In the genomic region with DNA sequence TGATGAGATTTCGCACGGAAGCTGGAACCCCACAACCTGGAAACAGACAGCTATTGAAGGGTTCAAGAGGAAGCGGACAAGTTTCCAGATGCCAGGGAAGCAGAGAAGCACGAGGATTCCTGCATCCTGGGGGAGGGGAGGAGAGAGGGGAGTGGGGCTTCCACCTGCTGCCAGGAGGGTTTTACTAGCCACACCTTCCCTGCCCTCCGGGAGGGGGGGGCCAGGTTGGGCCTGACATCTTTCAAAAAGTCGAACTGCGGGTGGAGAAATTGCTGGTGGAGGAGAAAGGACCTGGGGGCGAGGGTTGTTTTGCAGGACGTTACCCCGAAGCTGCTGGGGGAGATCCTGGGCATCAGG, we compare ENCODE assay signal across 7 mouse cellular contexts. TPM values are rescaled to one million over a fixed set of nuclear protein-coding genes. Genes with fewer than 3 reads are reported as not detected.
A peak's percentile ranks its signal among the peaks of the same experiment; 100 is the strongest.
DNase-seq lines count a peak whose midpoint lies in the region; ATAC-seq and TF ChIP-seq lines count a peak whose summit lies in the region.

No protein-coding gene starts in this region.

- DNase-seq in lung, adult 2 months, result no peak
- DNase-seq in lung, adult 18-20 months, result no peak
- DNase-seq in cerebellum, adult 2 months, result peak in 1 of 2 experiments; percentile 43
- no peak for DNase-seq in natural killer cell, adult 2 months (ENCODE audit: low spot score in 2 of 2)
- no peak for DNase-seq in frontal cortex, postnatal 14 days (ENCODE audit: low spot score in 2 of 2)

- 0 out of 2 replicates have a peak, but pooled peaks have one; percentile 2 for ATAC-seq in forebrain, embryonic 15.5 days (replicated peaks)
- ATAC-seq in liver, embryonic 15.5 days (ENCODE audit: insufficient read depth), result no peak

- peak overlapping the region; percentile 95 for H3K27ac ChIP-seq in cerebellum, adult 2 months (ENCODE audit: insufficient read depth, low read length)
- no peak overlapping the region for H3K27ac ChIP-seq in forebrain, embryonic 15.5 days (replicated peaks)
- H3K27ac ChIP-seq in liver, embryonic 15.5 days (replicated peaks), result peak overlapping the region; percentile 90

- no peak for TF ChIP-seq CTCF in lung, adult 2 months (IDR thresholded peaks at IDR 0.05; ENCODE audit: insufficient read depth, low read length)
- TF ChIP-seq CTCF in cerebellum, adult 2 months (IDR thresholded peaks at IDR 0.05; ENCODE audit: borderline replicate concordance, insufficient read depth, low read depth, low read length), result no peak

- H3K4me2 ChIP-seq in forebrain, embryonic 15.5 days (replicated peaks), result peak overlapping the region; percentile 89
- H3K4me2 ChIP-seq in liver, embryonic 15.5 days, result peak overlapping the region; percentile 98

- H3K27me3 ChIP-seq in cerebellum, adult 2 months (ENCODE audit: control insufficient read depth, insufficient read depth, low read length), result no peaks in the 10 kb centered on the region
- no peaks in the 10 kb centered on the region for H3K27me3 ChIP-seq in forebrain, embryonic 15.5 days
- H3K27me3 ChIP-seq in liver, embryonic 15.5 days, result no peaks in the 10 kb centered on the region

- WGBS in lung, adult 2 months, result 11% methylated on average over 10 of the region's 10 CpGs
- WGBS in cerebellum, adult 2 months, result 1% methylated on average over 10 of the region's 10 CpGs
- 6% methylated on average over 10 of the region's 10 CpGs for WGBS in forebrain, embryonic 15.5 days
- 19% methylated on average over 10 of the region's 10 CpGs for WGBS in liver, embryonic 15.5 days (ENCODE audit: insufficient replicate concordance)

- no peaks in the 10 kb centered on the region for H3K36me3 ChIP-seq in forebrain, embryonic 15.5 days
- H3K36me3 ChIP-seq in liver, embryonic 15.5 days (replicated peaks), result no peaks in the 10 kb centered on the region

- no peak for TF ChIP-seq POLR2A in lung, adult 2 months (IDR thresholded peaks at IDR 0.05; ENCODE audit: borderline replicate concordance, extremely low read depth, low read depth, low read length)
- TF ChIP-seq POLR2A in cerebellum, adult 2 months (IDR thresholded peaks at IDR 0.05; ENCODE audit: borderline replicate concordance, insufficient read depth, low read length), result no peak

- H3K9ac ChIP-seq in forebrain, embryonic 15.5 days (replicated peaks), result peak overlapping the region; percentile 70
- H3K9ac ChIP-seq in liver, embryonic 15.5 days, result peak overlapping the region; percentile 79

- H3K4me3 ChIP-seq in lung, adult 2 months (replicated peaks; ENCODE audit: extremely low read depth, low read depth, low read length), result peak overlapping the region; percentile 74
- H3K4me3 ChIP-seq in cerebellum, adult 2 months (replicated peaks; ENCODE audit: insufficient read depth, low read depth, low read length), result peak overlapping the region; percentile 96
- peak overlapping the region; percentile 61 for H3K4me3 ChIP-seq in forebrain, embryonic 15.5 days
- peak overlapping the region; percentile 78 for H3K4me3 ChIP-seq in liver, embryonic 15.5 days (replicated peaks)

- no peaks in the 10 kb centered on the region for H3K9me3 ChIP-seq in forebrain, embryonic 15.5 days
- no peaks in the 10 kb centered on the region for H3K9me3 ChIP-seq in liver, embryonic 15.5 days (replicated peaks)

- peaks cover 8% of the 10 kb centered on the region for H3K4me1 ChIP-seq in lung, adult 2 months (ENCODE audit: control insufficient read depth, insufficient read depth, low read length)
- peaks cover 9% of the 10 kb centered on the region for H3K4me1 ChIP-seq in cerebellum, adult 2 months (ENCODE audit: control insufficient read depth, insufficient read depth, low read length)
- H3K4me1 ChIP-seq in forebrain, embryonic 15.5 days, result peaks cover 7% of the 10 kb centered on the region
- H3K4me1 ChIP-seq in liver, embryonic 15.5 days (replicated peaks), result peaks cover 65% of the 10 kb centered on the region

RNA-seq across cellular contexts. Expression of a gene that starts 0.6 kb away (rescaled TPM):
- 13.6 and 14.3 TPM in 2 replicates for polyA plus RNA-seq in lung, adult 2 months (2012; rRNA removed)
- 74.3 and 80.4 TPM in 2 replicates for polyA plus RNA-seq in cerebellum, adult 2 months (2012; rRNA removed)
- polyA plus RNA-seq in forebrain, embryonic 15.5 days (2015; fragmentation: Nextera tagmentation; extraction: Ambion mirVana), result 25.4 and 27.4 TPM in 2 replicates
- polyA plus RNA-seq in liver, embryonic 15.5 days (2015; fragmentation: Nextera tagmentation; extraction: Ambion mirVana), result 3.1 and 3.4 TPM in 2 replicates

RNA-seq across cellular contexts. Expression of a gene that starts 35.0 kb away (rescaled TPM):
- 3.0 and 5.4 TPM in 2 replicates for polyA plus RNA-seq in lung, adult 2 months (2012; rRNA removed)
- polyA plus RNA-seq in cerebellum, adult 2 months (2012; rRNA removed), result 4.1 and 4.7 TPM in 2 replicates
- polyA plus RNA-seq in forebrain, embryonic 15.5 days (2015; fragmentation: Nextera tagmentation; extraction: Ambion mirVana), result 0.50 and 0.63 TPM in 2 replicates
- 0.12 TPM in 1 of 2 replicates, not detected in the other for polyA plus RNA-seq in liver, embryonic 15.5 days (2015; fragmentation: Nextera tagmentation; extraction: Ambion mirVana)
